Mouse (Mus musculus) midbrain, embryonic 16.5 days (tissue): ENCODE results near the gene Gm10073. TPM values are rescaled to one million over a fixed set of nuclear protein-coding genes. Genes with fewer than 3 reads are reported as not detected.
"Not testable (repeated sequence)": the region's sequence is repeated elsewhere in the genome, so short reads cannot be mapped to it uniquely, and the experiment has no call there.

ENCODE experiments used
- ATAC-seq: fragments of 200-750 bp; cut with Nextera tagmentation; 2 replicates; pipeline ENCODE4 v1.8.0; 2017; ENCODE audit warnings: moderate TSS enrichment
- H3K27ac ChIP-seq: fragments of 300-500 bp; sonication (generic); 2 replicates; pipeline ENCODE4 v1.5.1; 2014; ENCODE audit warnings: mild to moderate bottlenecking, low read length, mixed read lengths
- H3K27me3 ChIP-seq: fragments of 300-500 bp; sonication (generic); 2 replicates; pipeline ENCODE4 v1.6.1; 2014; ENCODE audit warnings: low read depth, low read length, mixed read lengths; ENCODE audit not compliant: control insufficient read depth, insufficient read depth
- H3K36me3 ChIP-seq: fragments of 300-500 bp; sonication (generic); 2 replicates; pipeline ENCODE4 v1.6.1; 2014; ENCODE audit warnings: mild to moderate bottlenecking, low read length, moderate library complexity, mixed read lengths; ENCODE audit not compliant: control insufficient read depth, insufficient read depth
- H3K4me1 ChIP-seq: fragments of 300-500 bp; sonication (generic); 2 replicates; pipeline ENCODE4 v1.6.1; 2014; ENCODE audit warnings: mild to moderate bottlenecking, low read length, mixed read lengths; ENCODE audit not compliant: control insufficient read depth, insufficient read depth
- H3K4me2 ChIP-seq: fragments of 300-500 bp; sonication (generic); 2 replicates; pipeline ENCODE4 v1.6.1; 2014; ENCODE audit warnings: mild to moderate bottlenecking, low read length, mixed read lengths
- H3K4me3 ChIP-seq: fragments of 300-500 bp; sonication (generic); 2 replicates; pipeline ENCODE4 v1.5.1; 2014; ENCODE audit warnings: low read depth, mild to moderate bottlenecking, low read length, moderate library complexity, mixed read lengths
- H3K9ac ChIP-seq: fragments of 300-500 bp; sonication (generic); 2 replicates; pipeline ENCODE4 v1.6.1; 2014; ENCODE audit warnings: low read depth, low read length, mixed read lengths
- H3K9me3 ChIP-seq: fragments of 300-500 bp; sonication (generic); replicated peaks from 2 replicates; pipeline ENCODE4 v1.6.1; 2014; ENCODE audit warnings: mild to moderate bottlenecking, low read length, mixed read lengths; ENCODE audit not compliant: control insufficient read depth, poor library complexity, severe bottlenecking
- WGBS: fragments of 180-500 bp; shearing (Covaris S2); extraction: QIAGEN DNeasy Blood & Tissue Kit; methylation state at CpG from one replicate; pipeline ENCODE4 v1.1.7; 2014; 5-methylcytosine and 5-hydroxymethylcytosine counted together
- polyA plus RNA-seq: library from polyadenylated mRNA; unstranded; fragments of >200 nt; fragmentation: Nextera tagmentation; extraction: Ambion mirVana; gene quantifications from 2 replicates; pipeline ENCODE4 v1.2.1, GENCODE M21; 2015

Gene Gm10073
- polyA plus RNA-seq, 1 experiment from 2014 or later, result 5.9 TPM

DNA sequence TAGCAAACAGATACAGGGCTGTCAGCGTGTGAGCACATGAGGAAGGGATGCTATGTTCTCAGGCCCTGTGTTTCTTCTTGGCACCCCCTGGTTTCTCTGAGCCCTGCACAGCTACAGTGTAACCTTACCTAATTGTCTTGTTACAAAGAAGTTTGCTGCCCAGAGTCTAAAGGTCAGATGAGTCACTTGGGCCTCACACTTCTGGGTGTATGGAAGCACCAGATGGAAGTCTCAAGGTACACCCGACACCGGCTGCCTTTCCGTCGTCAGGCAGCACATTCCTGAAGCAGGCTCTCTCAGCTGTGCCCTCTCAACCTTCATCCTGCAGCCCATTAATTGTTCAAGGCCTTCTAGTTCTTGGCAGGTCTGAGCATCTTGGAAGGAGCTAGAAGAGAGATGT lies 41.4 kb upstream of the Gm10073 start:
- WGBS, result 77% methylated on average over 5 of the region's 5 CpGs
- no peak overlapping the region for H3K9ac ChIP-seq
- no peak for ATAC-seq
- H3K4me2 ChIP-seq, result no peak overlapping the region
- H3K4me3 ChIP-seq, result no peak overlapping the region
- no peaks in the 10 kb centered on the region for H3K9me3 ChIP-seq
- no peaks in the 10 kb centered on the region for H3K36me3 ChIP-seq
- no peaks in the 10 kb centered on the region for H3K4me1 ChIP-seq
- H3K27ac ChIP-seq, result no peak overlapping the region
- no peaks in the 10 kb centered on the region for H3K27me3 ChIP-seq

DNA sequence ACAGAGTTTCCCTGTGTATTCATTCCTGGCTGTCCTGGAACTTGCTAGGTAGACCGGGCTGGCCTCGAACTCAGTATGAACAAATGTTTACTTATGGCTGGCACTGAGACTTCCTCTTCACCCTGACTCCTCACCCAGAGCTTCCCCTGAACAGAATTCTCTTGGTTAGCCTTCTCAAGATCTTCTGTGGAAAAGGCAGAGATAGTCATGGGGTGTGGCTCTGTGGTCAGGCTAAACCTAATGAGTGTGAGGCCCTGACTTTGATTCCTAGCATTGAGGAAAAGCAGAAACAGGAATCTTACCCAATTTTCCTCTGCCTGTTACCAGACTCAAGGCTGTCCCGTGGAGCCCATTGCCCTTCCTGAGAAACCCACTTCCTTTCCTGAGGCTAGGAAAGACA lies 38.8 kb upstream of the Gm10073 start:
- 86% methylated on average over 3 of the region's 3 CpGs for WGBS

DNA sequence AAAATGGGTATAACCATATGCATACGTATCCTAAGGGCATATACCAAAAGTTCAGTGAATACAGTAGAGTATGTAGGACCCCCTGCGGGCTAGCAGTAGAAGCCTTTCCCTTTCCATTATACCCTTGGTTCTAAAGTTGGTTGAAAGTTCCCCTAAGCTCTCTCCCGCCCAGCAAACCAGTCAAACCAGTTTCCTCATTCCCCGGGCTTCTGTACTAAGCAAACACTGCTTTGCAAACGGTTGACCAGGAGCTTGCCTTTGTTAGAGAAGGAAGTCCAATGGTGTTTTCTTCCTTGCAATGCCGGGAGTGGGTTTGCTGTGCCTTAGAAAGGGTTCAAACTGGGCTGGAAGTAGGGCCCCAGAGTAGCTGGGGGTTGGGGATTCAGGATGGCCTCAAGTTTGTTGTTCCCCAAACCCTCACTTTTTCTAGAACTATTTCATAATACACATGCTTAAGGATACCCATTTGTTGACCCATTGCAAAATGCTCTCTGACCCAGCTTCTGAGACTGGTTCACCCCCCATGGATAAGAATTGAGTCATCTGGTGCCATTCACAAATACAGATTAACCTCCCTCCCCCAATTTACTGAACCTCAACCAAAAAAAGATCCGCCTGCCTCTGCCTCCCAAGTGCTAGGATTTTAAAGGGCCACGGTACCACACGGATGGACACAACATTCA lies 37.8 kb upstream of the Gm10073 start:
- H3K4me2 ChIP-seq, result no peak overlapping the region
- no peaks in the 10 kb centered on the region for H3K36me3 ChIP-seq
- no peak overlapping the region for H3K4me3 ChIP-seq
- peaks cover 3% of the 10 kb centered on the region; the same call in 1 of the 2 replicates for H3K27me3 ChIP-seq
- ATAC-seq, result no peak
- H3K27ac ChIP-seq, result no peak overlapping the region
- 72% methylated on average over 9 of the region's 9 CpGs for WGBS
- no peaks in the 10 kb centered on the region for H3K9me3 ChIP-seq
- no peaks in the 10 kb centered on the region for H3K4me1 ChIP-seq
- H3K9ac ChIP-seq, result no peak overlapping the region

More for the DNA sequence above, 38.8 kb upstream of the Gm10073 start:
- no peaks in the 10 kb centered on the region for H3K4me1 ChIP-seq
- H3K4me3 ChIP-seq, result no peak overlapping the region
- no peaks in the 10 kb centered on the region for H3K27me3 ChIP-seq
- no peak for ATAC-seq
- H3K9ac ChIP-seq, result no peak overlapping the region
- H3K4me2 ChIP-seq, result no peak overlapping the region
- H3K9me3 ChIP-seq, result no peaks in the 10 kb centered on the region
- H3K36me3 ChIP-seq, result no peaks in the 10 kb centered on the region
- H3K27ac ChIP-seq, result no peak overlapping the region

DNA sequence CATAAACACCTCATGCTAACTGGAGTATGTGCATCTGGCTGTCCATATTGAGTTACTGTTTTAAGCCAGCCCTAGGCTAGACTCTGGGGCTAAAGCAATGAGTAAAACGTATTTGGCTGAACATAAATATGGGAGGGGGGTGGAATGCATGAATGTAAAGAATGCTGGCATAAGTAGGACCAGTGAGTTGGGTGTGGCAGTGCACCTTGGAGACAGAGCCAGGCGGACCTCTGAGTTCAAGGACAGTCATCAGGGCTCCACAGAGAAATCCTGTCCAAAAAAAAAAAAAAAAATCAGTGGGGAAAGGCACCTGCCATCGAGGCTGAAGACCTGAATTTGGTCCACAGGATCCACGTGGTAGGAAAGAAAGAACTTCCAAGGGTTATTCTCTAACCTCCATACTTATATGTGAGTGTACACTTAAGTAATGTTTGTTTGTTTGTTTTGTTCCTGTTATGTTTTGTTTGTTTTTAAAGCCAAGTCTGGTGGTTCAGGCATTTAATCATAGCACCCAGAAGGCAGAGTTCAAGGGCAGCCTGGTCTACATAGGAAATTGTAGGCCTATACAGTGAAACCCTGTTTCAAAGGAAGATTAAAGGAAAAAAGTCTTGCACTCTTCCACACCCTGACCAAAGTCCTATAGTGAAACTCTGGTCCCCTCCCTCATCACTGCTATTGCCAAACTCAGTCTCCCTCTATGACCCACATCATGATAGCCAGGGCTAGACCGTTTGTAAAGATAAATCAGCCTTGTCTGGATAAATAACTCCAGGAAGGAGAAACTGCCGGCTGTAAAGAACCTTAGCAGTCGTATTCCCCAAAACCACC lies 36.0 kb upstream of the Gm10073 start:
- 76% methylated on average over 7 of the region's 7 CpGs for WGBS
- Histone ChIP-seq H3K9ac (no peak overlapping the region), H3K9me3 (no peaks in the 10 kb centered on the region), H3K4me2 (no peak overlapping the region), H3K27ac (no peak overlapping the region), H3K4me3 (no peak overlapping the region), H3K27me3 (peaks cover 14% of the 10 kb centered on the region), H3K4me1 (no peaks in the 10 kb centered on the region), H3K36me3 (no peaks in the 10 kb centered on the region)
- ATAC-seq, result no peak

DNA sequence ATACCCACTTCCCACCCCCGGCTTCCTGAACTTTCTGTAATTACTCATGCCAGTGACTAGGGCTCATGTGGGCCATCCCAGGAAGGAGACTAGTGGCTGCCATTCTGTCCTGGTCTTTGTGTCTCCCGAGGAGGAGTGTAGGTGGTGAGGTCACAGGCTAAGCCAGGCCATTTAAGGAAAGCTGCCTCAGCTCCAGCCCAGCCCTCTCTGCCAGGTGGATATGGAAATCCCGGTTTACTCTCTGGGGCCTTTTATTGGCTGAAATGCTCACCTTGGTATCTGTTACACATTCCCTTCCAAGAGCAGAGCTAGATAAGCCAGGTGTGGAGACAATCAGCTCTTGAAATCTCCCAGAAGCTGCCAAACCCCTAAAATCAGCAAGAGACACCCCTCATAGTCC lies 35.2 kb upstream of the Gm10073 start:
- Histone ChIP-seq H3K27me3 (peaks cover 21% of the 10 kb centered on the region), H3K36me3 (no peaks in the 10 kb centered on the region), H3K4me3 (no peak overlapping the region), H3K4me1 (peaks cover 4% of the 10 kb centered on the region), H3K9ac (no peak overlapping the region), H3K9me3 (no peaks in the 10 kb centered on the region), H3K27ac (no peak overlapping the region), H3K4me2 (no peak overlapping the region)
- 77% methylated on average over 3 of the region's 3 CpGs for WGBS
- no peak for ATAC-seq

DNA sequence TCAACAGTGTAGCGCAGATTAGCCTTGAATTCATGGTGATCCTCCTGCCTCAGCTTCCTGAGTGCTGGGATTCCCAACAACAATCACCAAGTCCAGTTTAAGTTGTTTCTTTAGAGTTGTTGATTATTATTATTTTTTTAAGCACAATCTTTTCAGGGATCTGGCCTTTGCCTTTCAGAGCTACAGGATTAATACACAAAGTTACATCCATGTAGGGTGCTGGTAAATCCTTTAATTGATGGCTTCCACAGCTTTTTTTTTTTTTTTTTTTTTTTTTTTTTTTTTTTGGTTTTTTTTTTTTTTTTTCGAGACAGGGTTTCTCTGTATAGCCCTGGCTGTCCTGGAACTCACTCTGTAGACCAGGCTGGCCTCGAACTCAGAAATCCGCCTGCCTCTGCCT lies 34.5 kb upstream of the Gm10073 start:
- ATAC-seq, H3K36me3 ChIP-seq, H3K4me2 ChIP-seq, H3K9me3 ChIP-seq, H3K27ac ChIP-seq, H3K9ac ChIP-seq, H3K4me3 ChIP-seq: not testable (repeated sequence)
- WGBS, result 98% methylated on average over 2 of the region's 4 CpGs
- Histone ChIP-seq H3K4me1 (peaks cover 11% of the 10 kb centered on the region), H3K27me3 (peaks cover 27% of the 10 kb centered on the region)

DNA sequence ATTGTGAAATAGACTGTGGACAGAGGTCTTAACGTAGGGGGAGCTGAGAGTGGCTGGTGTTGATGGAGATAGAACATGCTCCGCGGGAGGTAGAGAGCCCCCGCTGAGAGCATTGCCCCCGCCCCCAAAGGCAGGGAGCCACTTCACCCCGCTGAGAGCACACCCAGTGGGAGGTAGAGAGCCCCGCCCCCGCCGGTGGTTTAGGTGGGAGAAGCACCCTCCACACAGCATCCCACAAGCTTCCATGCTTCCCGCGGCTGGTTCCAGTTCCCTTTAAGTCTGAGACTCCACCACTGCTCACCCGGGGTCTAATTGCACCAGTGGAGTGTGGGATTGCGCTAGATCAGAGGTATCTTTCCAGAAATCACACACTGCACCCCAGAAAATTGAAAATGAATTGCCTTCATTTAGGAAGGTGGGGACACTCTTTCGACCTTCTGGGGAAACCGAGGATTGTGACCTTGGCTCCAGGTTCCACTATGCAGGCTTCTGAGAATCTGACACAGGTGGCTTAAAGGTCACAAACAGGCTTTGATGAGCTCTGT lies 33.4 kb upstream of the Gm10073 start:
- H3K9me3 ChIP-seq, result no peaks in the 10 kb centered on the region
- H3K4me1 ChIP-seq, result peaks cover 12% of the 10 kb centered on the region
- no peak for ATAC-seq
- no peak overlapping the region for H3K4me3 ChIP-seq
- WGBS, result 43% methylated on average over 15 of the region's 15 CpGs
- H3K4me2 ChIP-seq, result no peak overlapping the region
- no peaks in the 10 kb centered on the region for H3K36me3 ChIP-seq
- no peak overlapping the region for H3K9ac ChIP-seq
- H3K27me3 ChIP-seq, result peaks cover 28% of the 10 kb centered on the region
- no peak overlapping the region for H3K27ac ChIP-seq

DNA sequence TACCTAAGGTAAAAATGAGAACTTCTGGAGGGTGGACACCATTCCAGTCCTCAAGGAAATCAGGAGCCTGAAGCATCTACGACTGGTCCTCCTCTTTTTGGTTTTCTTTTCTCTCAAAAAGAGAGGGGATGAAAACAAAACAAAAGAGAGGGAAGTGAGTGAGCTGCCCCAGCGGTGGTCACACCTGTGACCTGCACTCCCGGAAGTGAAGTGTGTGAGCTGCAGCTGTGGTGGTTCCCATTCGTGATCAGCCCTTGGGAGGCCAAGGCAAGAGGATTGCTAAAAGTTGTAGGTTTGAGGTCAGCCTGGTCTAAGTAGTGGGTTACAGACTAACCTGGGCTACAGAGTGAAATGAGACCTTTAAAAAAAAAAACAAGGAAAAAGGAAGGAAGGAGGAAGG lies 32.9 kb upstream of the Gm10073 start:
- H3K9ac ChIP-seq, result no peak overlapping the region
- H3K4me2 ChIP-seq, result no peak overlapping the region
- no peaks in the 10 kb centered on the region for H3K9me3 ChIP-seq
- 53% methylated on average over 4 of the region's 4 CpGs for WGBS
- H3K36me3 ChIP-seq, result no peaks in the 10 kb centered on the region
- H3K4me1 ChIP-seq, result peaks cover 12% of the 10 kb centered on the region
- no peak for ATAC-seq
- no peak overlapping the region for H3K27ac ChIP-seq
- H3K27me3 ChIP-seq, result peaks cover 28% of the 10 kb centered on the region
- no peak overlapping the region for H3K4me3 ChIP-seq

DNA sequence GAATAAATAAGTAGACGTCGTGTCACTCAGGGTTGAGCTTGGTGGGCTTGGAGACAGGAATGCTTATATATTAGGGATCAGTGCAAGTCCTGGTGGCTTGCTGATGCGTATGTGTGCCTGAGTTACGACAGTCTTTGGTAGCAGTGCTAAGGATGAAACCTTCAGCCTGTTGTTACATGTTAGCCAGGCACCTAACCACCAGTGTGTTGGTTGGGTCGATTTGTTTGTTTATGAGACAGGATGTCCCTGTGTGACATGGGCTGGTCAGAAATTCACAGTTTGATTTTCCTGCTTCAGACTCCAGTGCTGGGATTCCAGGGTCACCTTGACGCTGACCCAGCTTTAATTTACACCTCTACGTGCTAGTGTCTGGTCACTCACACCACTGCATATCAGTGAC lies 32.4 kb upstream of the Gm10073 start:
- H3K36me3 ChIP-seq, result no peaks in the 10 kb centered on the region
- H3K27me3 ChIP-seq, result peaks cover 28% of the 10 kb centered on the region
- no peak for ATAC-seq
- peaks cover 12% of the 10 kb centered on the region for H3K4me1 ChIP-seq
- H3K4me2 ChIP-seq, result no peak overlapping the region
- no peak overlapping the region for H3K9ac ChIP-seq
- H3K4me3 ChIP-seq, result no peak overlapping the region
- WGBS, result 74% methylated on average over 7 of the region's 7 CpGs
- no peaks in the 10 kb centered on the region for H3K9me3 ChIP-seq
- H3K27ac ChIP-seq, result no peak overlapping the region
